Mouse (Mus musculus) Muller cell, postnatal 12 days (primary cell): ENCODE results near the gene Rassf5.
"Not testable (repeated sequence)": the region's sequence is repeated elsewhere in the genome, so short reads cannot be mapped to it uniquely, and the experiment has no call there.

Experiments used
- DNase-seq: peaks from one replicate; pipeline ENCODE4 v3.0.0-alpha.2; 2015; ENCODE audit errors: inconsistent ontology term

Rassf5 gene

GRCm38 (mm10) chr1:131259632-131260308 is 14.7 kb upstream of the Rassf5 start:
- DNase-seq, result no peak

- DNase-seq, result no peak
These were observed 12.2 kb upstream of the Rassf5 start for GRCm38 (mm10) chr1:131257288-131257687.

- DNase-seq, result not testable (repeated sequence)
These were observed 7.6 kb upstream of the Rassf5 start for GRCm38 (mm10) chr1:131252516-131253250.

GRCm38 (mm10) chr1:131246433-131247395 is 1.7 kb upstream of the Rassf5 start:
- DNase-seq, result peak; percentile 56

GRCm38 (mm10) chr1:131245926-131246325 is 868 bp upstream of the Rassf5 start:
- peak; percentile 61 for DNase-seq

- DNase-seq, result no peak
These were observed 446 bp downstream of the Rassf5 start for GRCm38 (mm10) chr1:131244536-131245088.

- no peak for DNase-seq
These were observed 2.1 kb downstream of the Rassf5 start for GRCm38 (mm10) chr1:131242956-131243355.

- peak; percentile 21 for DNase-seq
These were observed 5.4 kb downstream of the Rassf5 start for GRCm38 (mm10) chr1:131239576-131240193.

- peak; percentile 72 for DNase-seq
These were observed 6.1 kb downstream of the Rassf5 start for GRCm38 (mm10) chr1:131238931-131239381.

- no peak for DNase-seq
These were observed 9.0 kb downstream of the Rassf5 start for GRCm38 (mm10) chr1:131236077-131236476.

- DNase-seq, result no peak
These were observed 11.5 kb downstream of the Rassf5 start for GRCm38 (mm10) chr1:131233527-131233926.

GRCm38 (mm10) chr1:131228659-131229058 is 16.4 kb downstream of the Rassf5 start:
- DNase-seq, result no peak

GRCm38 (mm10) chr1:131228225-131228624 is 16.8 kb downstream of the Rassf5 start:
- no peak for DNase-seq

GRCm38 (mm10) chr1:131224848-131225471 is 20.1 kb downstream of the Rassf5 start:
- no peak for DNase-seq

GRCm38 (mm10) chr1:131223345-131223744 is 21.7 kb downstream of the Rassf5 start:
- no peak for DNase-seq

- DNase-seq, result no peak
These were observed 23.1 kb downstream of the Rassf5 start for GRCm38 (mm10) chr1:131221822-131222590.

GRCm38 (mm10) chr1:131218933-131219332 is 26.1 kb downstream of the Rassf5 start:
- DNase-seq, result no peak

GRCm38 (mm10) chr1:131213361-131213760 is 31.7 kb downstream of the Rassf5 start:
- no peak for DNase-seq

- no peak for DNase-seq
These were observed 32.1 kb downstream of the Rassf5 start for GRCm38 (mm10) chr1:131212956-131213355.

- DNase-seq, result no peak
These were observed 33.4 kb downstream of the Rassf5 start for GRCm38 (mm10) chr1:131211655-131212054.
